Mouse (Mus musculus) neural tube, embryonic 14.5 days (tissue): ENCODE results near the gene Tbr1. TPM values are rescaled to one million over a fixed set of nuclear protein-coding genes. Genes with fewer than 3 reads are reported as not detected.
A peak's percentile ranks its signal among the peaks of the same experiment; 100 is the strongest.

Source experiments
- ATAC-seq: fragments of 200-750 bp; cut with Nextera tagmentation; 2 replicates; pipeline ENCODE4 v1.8.0; 2017; ENCODE audit warnings: low read depth, mild to moderate bottlenecking, moderate TSS enrichment, moderate library complexity
- H3K27ac ChIP-seq: fragments of 300-500 bp; sonication (generic); 2 replicates; pipeline ENCODE4 v1.5.1; 2014; ENCODE audit warnings: low read depth, mild to moderate bottlenecking, control low read depth, low read length, moderate library complexity, mixed read lengths
- H3K27me3 ChIP-seq: fragments of 300-500 bp; sonication (generic); 2 replicates; pipeline ENCODE4 v1.6.1; 2014; ENCODE audit warnings: low read length; ENCODE audit not compliant: control insufficient read depth, insufficient read depth
- H3K36me3 ChIP-seq: fragments of 300-500 bp; sonication (generic); 2 replicates; pipeline ENCODE4 v1.6.1; 2014; ENCODE audit warnings: low read length, mixed read lengths; ENCODE audit not compliant: control insufficient read depth, insufficient read depth
- H3K4me1 ChIP-seq: fragments of 300-500 bp; sonication (generic); 2 replicates; pipeline ENCODE4 v1.6.1; 2014; ENCODE audit warnings: low read length; ENCODE audit not compliant: control insufficient read depth, insufficient read depth
- H3K4me2 ChIP-seq: fragments of 300-500 bp; sonication (generic); 2 replicates; pipeline ENCODE4 v1.6.1; 2014; ENCODE audit warnings: mild to moderate bottlenecking, low read depth, low read length, control low read depth
- H3K4me3 ChIP-seq: fragments of 300-500 bp; sonication (generic); 2 replicates; pipeline ENCODE4 v1.5.1; 2014; ENCODE audit warnings: low read depth, low read length, control low read depth, mixed read lengths
- H3K9ac ChIP-seq: fragments of 300-500 bp; sonication (generic); replicated peaks from 2 replicates; pipeline ENCODE4 v1.6.1; 2014; ENCODE audit warnings: low read depth, mild to moderate bottlenecking, control low read depth, low read length, mixed read lengths
- H3K9me3 ChIP-seq: fragments of 300-500 bp; sonication (generic); 2 replicates; pipeline ENCODE4 v1.6.1; 2016; ENCODE audit warnings: low read length; ENCODE audit not compliant: control insufficient read depth
- WGBS: fragments of 180-500 bp; shearing (Covaris S2); extraction: QIAGEN DNeasy Blood & Tissue Kit; methylation state at CpG from one replicate; pipeline ENCODE4 v1.1.7; 2014; 5-methylcytosine and 5-hydroxymethylcytosine counted together
- polyA plus RNA-seq: library from polyadenylated mRNA; unstranded; fragments of >200 nt; fragmentation: Nextera tagmentation; extraction: Ambion mirVana; gene quantifications from 2 replicates; pipeline ENCODE4 v1.2.1, GENCODE M21; 2014

Gene Tbr1
- polyA plus RNA-seq: 0.16 and 0.19 TPM in 2 replicates

- no peaks in the 10 kb centered on the region for H3K36me3 ChIP-seq
- ATAC-seq: peak; percentile 26; the same call in 1 of the 2 replicates
- no peak within 1 kb of the TSS for H3K27ac ChIP-seq
- H3K9ac ChIP-seq: no peak within 1 kb of the TSS
- no peak within 1 kb of the TSS for H3K4me3 ChIP-seq
- H3K9me3 ChIP-seq: no peaks in the 10 kb centered on the region
- H3K4me2 ChIP-seq: no peak within 1 kb of the TSS
- H3K4me1 ChIP-seq: peaks cover 5% of the 10 kb centered on the region; the same call in 1 of the 2 replicates
- 8% methylated on average over 11 of the region's 11 CpGs for WGBS
- peaks cover 23% of the 10 kb centered on the region for H3K27me3 ChIP-seq
These were observed at the start of gene Tbr1 for GRCm38 (mm10) chr2:61802656-61803251. Tbr1 (plus strand) TSS chr2:61802930.

- no peaks in the 10 kb centered on the region for H3K36me3 ChIP-seq
- no peak overlapping the region for H3K27ac ChIP-seq
- ATAC-seq: no peak
- no peaks in the 10 kb centered on the region for H3K4me1 ChIP-seq
- no peak overlapping the region for H3K4me3 ChIP-seq
- no peak overlapping the region for H3K4me2 ChIP-seq
- H3K27me3 ChIP-seq: no peaks in the 10 kb centered on the region
- no peak overlapping the region for H3K9ac ChIP-seq
- no peaks in the 10 kb centered on the region for H3K9me3 ChIP-seq
These were observed 47.7 kb upstream of the Tbr1 start for GRCm38 (mm10) chr2:61754989-61755388.

- Histone ChIP-seq H3K36me3 (no peaks in the 10 kb centered on the region), H3K27ac (no peak overlapping the region), H3K4me2 (no peak overlapping the region), H3K27me3 (no peaks in the 10 kb centered on the region), H3K9ac (no peak overlapping the region), H3K4me3 (no peak overlapping the region), H3K4me1 (no peaks in the 10 kb centered on the region), H3K9me3 (no peaks in the 10 kb centered on the region)
- ATAC-seq: no peak
- 90% methylated on average over 5 of the region's 5 CpGs for WGBS
These were observed 43.4 kb upstream of the Tbr1 start for GRCm38 (mm10) chr2:61759234-61759855.

- Histone ChIP-seq H3K9me3 (no peaks in the 10 kb centered on the region), H3K27me3 (no peaks in the 10 kb centered on the region), H3K4me1 (no peaks in the 10 kb centered on the region), H3K4me3 (no peak overlapping the region), H3K36me3 (no peaks in the 10 kb centered on the region), H3K9ac (no peak overlapping the region), H3K27ac (no peak overlapping the region), H3K4me2 (no peak overlapping the region)
- ATAC-seq: no peak
- WGBS: 92% methylated on average over 3 of the region's 3 CpGs
These were observed 42.7 kb upstream of the Tbr1 start for GRCm38 (mm10) chr2:61760044-61760443.

- H3K27ac ChIP-seq: no peak overlapping the region
- H3K9ac ChIP-seq: no peak overlapping the region
- no peaks in the 10 kb centered on the region for H3K27me3 ChIP-seq
- no peaks in the 10 kb centered on the region for H3K36me3 ChIP-seq
- 76% methylated on average over 6 of the region's 6 CpGs for WGBS
- no peaks in the 10 kb centered on the region for H3K4me1 ChIP-seq
- no peak overlapping the region for H3K4me3 ChIP-seq
- no peak overlapping the region for H3K4me2 ChIP-seq
- no peak for ATAC-seq
- no peaks in the 10 kb centered on the region for H3K9me3 ChIP-seq
These were observed 38.1 kb upstream of the Tbr1 start for GRCm38 (mm10) chr2:61764470-61765105.

- Histone ChIP-seq H3K9ac (no peak overlapping the region), H3K36me3 (no peaks in the 10 kb centered on the region), H3K9me3 (no peaks in the 10 kb centered on the region), H3K4me3 (no peak overlapping the region), H3K4me2 (no peak overlapping the region), H3K4me1 (no peaks in the 10 kb centered on the region), H3K27ac (0 out of 2 replicates have a peak overlapping the region, but pooled peaks have one; percentile 44), H3K27me3 (no peaks in the 10 kb centered on the region)
- WGBS: 46% methylated on average over 4 of the region's 4 CpGs
- no peak for ATAC-seq
These were observed 37.2 kb upstream of the Tbr1 start for GRCm38 (mm10) chr2:61765526-61765925.

- no peaks in the 10 kb centered on the region for H3K27me3 ChIP-seq
- no peak overlapping the region for H3K9ac ChIP-seq
- H3K27ac ChIP-seq: no peak overlapping the region
- no peak for ATAC-seq
- H3K9me3 ChIP-seq: no peaks in the 10 kb centered on the region
- H3K36me3 ChIP-seq: peaks cover 10% of the 10 kb centered on the region; the same call in 1 of the 2 replicates
- no peak overlapping the region for H3K4me2 ChIP-seq
- no peak overlapping the region for H3K4me3 ChIP-seq
- H3K4me1 ChIP-seq: no peaks in the 10 kb centered on the region
These were observed 21.9 kb upstream of the Tbr1 start for GRCm38 (mm10) chr2:61780794-61781193.

GRCm38 (mm10) chr2:61794960-61795359 is 7.8 kb upstream of the Tbr1 start:
- no peak overlapping the region for H3K27ac ChIP-seq
- H3K9me3 ChIP-seq: no peaks in the 10 kb centered on the region
- H3K4me3 ChIP-seq: no peak overlapping the region
- no peak overlapping the region for H3K9ac ChIP-seq
- WGBS: 85% methylated on average over 5 of the region's 5 CpGs
- no peaks in the 10 kb centered on the region for H3K27me3 ChIP-seq
- no peaks in the 10 kb centered on the region for H3K4me1 ChIP-seq
- no peak for ATAC-seq
- H3K36me3 ChIP-seq: no peaks in the 10 kb centered on the region
- H3K4me2 ChIP-seq: no peak overlapping the region

- ATAC-seq: no peak
- no peak overlapping the region for H3K4me2 ChIP-seq
- H3K27me3 ChIP-seq: peaks cover 16% of the 10 kb centered on the region
- H3K4me3 ChIP-seq: no peak overlapping the region
- H3K4me1 ChIP-seq: no peaks in the 10 kb centered on the region
- H3K36me3 ChIP-seq: no peaks in the 10 kb centered on the region
- H3K9me3 ChIP-seq: no peaks in the 10 kb centered on the region
- 91% methylated on average over 1 of the region's 1 CpGs for whole genome bisulfite sequencing
- no peak overlapping the region for H3K27ac ChIP-seq
- no peak overlapping the region for H3K9ac ChIP-seq
These were observed 4.7 kb upstream of the Tbr1 start for GRCm38 (mm10) chr2:61798048-61798447.
